Mouse (Mus musculus) gastrocnemius, postnatal 10 days (tissue): ENCODE measurements at regions not wholly inside any gene's neighbourhood (a gene's known extent, or its start where the extent isn't known, plus 50 kb on each side); places are given as distances from the start of the nearest gene placed in this dataset.
"Not testable (repeated sequence)": the region's sequence is repeated elsewhere in the genome, so short reads cannot be mapped to it uniquely, and the experiment has no call there.

ENCODE experiments used
- DNase-seq: peaks from one replicate; pipeline ENCODE4 v3.0.0; 2021; ENCODE audit warnings: mixed read lengths

DNA sequence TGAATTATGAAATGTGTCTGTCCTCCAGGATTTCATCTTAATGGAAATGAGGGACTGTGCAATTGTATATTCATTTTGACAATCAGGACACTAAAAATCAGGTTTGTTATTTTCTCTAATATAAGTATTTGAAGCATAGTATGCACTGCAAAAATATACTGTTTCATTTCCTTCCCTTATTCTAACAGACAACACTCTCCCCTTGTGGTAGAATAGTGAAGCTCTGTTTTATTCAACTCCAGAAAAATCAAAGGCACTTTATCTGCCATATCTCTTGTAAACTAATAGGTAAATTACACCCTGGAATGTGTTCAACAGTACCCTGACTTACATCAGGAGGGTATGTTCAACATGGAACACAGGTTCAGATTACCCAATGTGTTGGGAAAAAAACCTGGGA lies 137.7 kb upstream of the Zfp960 start:
- no peak for DNase-seq

DNA sequence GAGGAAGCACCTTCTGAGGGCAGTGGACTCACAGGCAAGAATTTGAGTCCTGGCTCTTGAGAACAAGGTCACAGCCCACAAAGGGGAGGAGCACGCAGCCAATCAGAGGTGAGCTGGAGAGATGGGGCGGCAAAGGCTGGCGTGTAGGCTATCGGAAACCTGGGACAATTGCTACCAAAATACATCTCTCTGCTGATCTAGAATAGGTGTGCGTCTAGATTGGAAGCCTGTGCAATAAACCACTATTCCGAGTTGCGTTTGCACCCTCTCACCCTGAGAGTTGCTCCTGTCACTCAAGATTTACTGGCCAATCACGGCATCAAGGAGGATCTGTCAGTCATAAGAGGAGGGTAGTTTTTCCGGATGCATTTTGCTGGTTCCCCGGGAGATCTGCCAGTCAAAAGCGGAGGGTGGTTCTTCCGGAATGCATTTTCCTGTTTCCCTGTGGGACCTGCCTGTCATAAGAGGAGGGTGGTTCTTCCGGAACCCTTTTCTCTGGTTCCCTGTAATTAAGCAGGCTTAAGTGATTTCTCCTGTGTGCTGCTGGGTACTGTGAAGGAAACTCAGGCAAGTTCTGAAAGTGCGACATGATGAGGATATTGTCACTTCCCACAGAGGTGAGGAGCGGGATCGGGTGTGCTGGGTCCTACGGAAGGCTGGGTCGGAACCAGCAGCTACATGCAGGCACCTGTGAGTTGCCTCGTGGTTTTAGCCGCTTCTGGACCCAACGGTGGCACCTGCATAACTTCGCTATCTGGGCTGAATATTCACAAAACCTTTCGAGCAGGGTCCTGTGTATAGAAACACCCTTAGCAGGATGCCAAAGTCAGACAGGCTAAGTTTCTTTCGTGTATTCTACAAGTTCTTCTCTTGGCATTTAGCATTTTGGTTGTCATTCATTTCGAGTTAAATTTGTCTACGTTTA lies 112.6 kb upstream of the Zfp960 start:
- DNase-seq, result peak; percentile 72

GRCm38 (mm10) chr17:16952146-16952545 lies 111.8 kb upstream of the Zfp960 start:
- not testable (repeated sequence) for DNase-seq

DNA sequence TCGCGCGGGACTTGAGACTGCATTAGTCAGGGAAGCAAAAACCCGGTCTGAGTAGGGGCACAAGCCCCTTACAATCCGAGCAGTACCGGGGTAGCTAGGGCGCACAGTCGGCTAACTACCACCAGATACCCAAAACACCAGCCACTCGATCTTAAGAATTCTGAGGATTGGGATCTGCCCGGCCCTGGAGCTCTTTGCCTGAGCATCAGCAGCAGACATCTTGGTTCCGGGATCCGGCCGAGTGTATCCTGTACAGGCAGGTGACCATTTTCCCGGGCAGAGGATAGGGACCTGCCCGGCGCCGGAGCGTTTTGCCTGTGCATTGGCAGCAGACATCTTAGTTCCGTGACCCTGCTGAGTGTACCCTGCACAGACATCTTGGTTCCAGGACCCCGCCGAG lies 66.7 kb upstream of the Zfp960 start:
- DNase-seq, result not testable (repeated sequence)

DNA sequence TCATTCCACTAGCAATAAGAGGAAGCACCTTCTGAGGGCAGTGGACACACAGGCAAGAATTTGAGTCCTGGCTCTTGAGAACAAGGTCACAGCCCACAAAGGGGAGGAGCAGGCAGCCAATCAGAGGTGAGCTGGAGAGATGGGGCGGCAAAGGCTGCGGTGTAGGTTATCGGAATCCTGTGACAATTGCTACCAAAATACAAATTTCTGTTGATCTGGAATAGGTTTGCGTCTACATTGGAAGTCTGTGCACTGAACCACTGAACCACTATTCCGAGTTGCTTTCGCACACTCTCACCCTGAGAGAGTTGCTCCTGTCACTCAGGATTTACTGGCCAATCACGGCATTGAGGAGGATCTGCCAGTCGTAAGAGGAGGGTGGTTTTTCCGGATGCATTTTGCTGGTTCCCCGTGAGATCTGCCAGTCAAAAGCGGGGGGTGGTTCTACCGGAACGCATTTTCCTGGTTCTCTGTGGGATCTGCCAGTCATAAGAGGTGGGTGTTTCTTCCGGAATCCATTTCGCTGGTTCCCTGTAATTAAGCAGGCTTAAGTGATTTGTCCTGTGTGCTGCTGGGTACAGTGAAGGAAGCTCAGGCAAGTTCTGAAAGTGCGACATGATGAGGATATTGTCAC lies 59.2 kb upstream of the Zfp960 start:
- peak; percentile 69 for DNase-seq

GRCm38 (mm10) chr17:17005267-17005666 lies 58.6 kb upstream of the Zfp960 start:
- DNase-seq, result peak; percentile 3
